Mouse (Mus musculus): ENCODE results near the gene Krt81. TPM values are rescaled to one million over a fixed set of nuclear protein-coding genes. Genes with fewer than 3 reads are reported as not detected.

Krt81 gene
- polyA plus RNA-seq, 1 experiment from 2014 or later = not detected

DNA sequence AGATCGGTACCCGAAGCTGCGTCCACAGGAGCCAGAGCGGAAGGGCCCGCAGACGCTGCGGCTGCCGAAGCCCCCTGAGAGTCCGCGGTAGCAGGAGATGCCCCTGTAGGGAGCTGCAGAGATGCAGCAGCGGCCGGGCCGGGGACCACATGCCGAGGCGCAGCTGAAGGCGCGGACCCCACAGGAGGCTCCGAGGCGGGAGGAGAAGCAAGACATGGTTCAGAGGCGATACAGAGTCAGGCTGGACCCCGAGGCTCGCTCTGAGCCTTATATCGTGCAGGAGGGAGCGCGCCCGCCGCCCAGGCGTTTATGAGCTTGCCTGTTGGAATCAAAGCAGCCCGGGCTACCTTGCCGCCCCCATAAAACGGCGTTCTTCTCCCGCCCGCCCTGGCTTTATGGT is 25.0 kb downstream of the Krt81 start, which contains the start of gene Krt87:
Gene Krt87, minus strand, starts transcription at position 250 of the 400 bp plus-strand sequence.
- H3K9me3 ChIP-seq (ENCODE audit: control insufficient read depth, low read length) = no peaks in the 10 kb centered on the region
- no peaks in the 10 kb centered on the region; the same call in 1 of the 2 replicates for H3K4me1 ChIP-seq (replicated peaks; ENCODE audit: control insufficient read depth, insufficient read depth, low read length)
- peaks cover 30% of the 10 kb centered on the region for H3K27me3 ChIP-seq (replicated peaks; ENCODE audit: control insufficient read depth, insufficient read depth, low read length)
- 3% methylated on average over 34 of the region's 34 CpGs for WGBS
- no peak within 1 kb of the TSS for H3K27ac ChIP-seq (ENCODE audit: low read depth)
- no peak within 1 kb of the TSS for H3K9ac ChIP-seq (ENCODE audit: low read length)
- ATAC-seq (replicated peaks; ENCODE audit: low FRiP score, low TSS enrichment, low read depth) (no peak), DNase-seq (ENCODE audit: low spot score) (no peak)
- H3K4me3 ChIP-seq (ENCODE audit: low read depth, low read length) = peak within 1 kb of the TSS; percentile 16
- H3K36me3 ChIP-seq (ENCODE audit: control insufficient read depth, insufficient read depth, low read length) = no peaks in the 10 kb centered on the region
- peak within 1 kb of the TSS; percentile 37 for H3K4me2 ChIP-seq (ENCODE audit: low read length)

DNA sequence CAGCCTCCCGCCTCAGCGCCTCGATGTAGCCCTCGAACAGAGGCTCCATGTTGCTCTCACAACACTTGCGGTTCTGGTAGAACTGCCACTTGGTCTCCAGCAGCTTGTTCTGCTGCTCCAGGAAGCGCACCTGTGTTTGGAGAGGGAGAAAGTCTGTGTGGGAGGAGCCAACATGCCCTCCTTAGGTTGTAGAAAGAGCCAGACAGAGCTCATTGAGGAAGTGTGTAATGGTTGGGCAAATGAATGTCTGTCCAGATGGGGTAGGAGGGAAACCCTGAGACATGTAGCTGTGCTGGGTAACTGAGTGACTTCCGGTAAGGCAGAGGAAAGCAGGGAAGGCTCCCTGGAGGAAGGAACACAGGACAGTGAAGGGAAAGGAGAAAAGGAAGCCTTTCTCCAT is 26.9 kb downstream of the Krt81 start:
- no peak for DNase-seq (ENCODE audit: low spot score)
- Histone ChIP-seq H3K36me3 (ENCODE audit: control insufficient read depth, insufficient read depth, low read length) (no peaks in the 10 kb centered on the region), H3K4me2 (ENCODE audit: low read length) (no peak overlapping the region), H3K9ac (ENCODE audit: low read length) (no peak overlapping the region), H3K9me3 (ENCODE audit: control insufficient read depth, low read length) (no peaks in the 10 kb centered on the region), H3K27me3 (replicated peaks; ENCODE audit: control insufficient read depth, insufficient read depth, low read length) (peaks cover 30% of the 10 kb centered on the region), H3K4me1 (replicated peaks; ENCODE audit: control insufficient read depth, insufficient read depth, low read length) (no peaks in the 10 kb centered on the region; the same call in 1 of the 2 replicates), H3K4me3 (ENCODE audit: low read depth, low read length) (no peak overlapping the region), H3K27ac (ENCODE audit: low read depth) (no peak overlapping the region)
- no peak for ATAC-seq (replicated peaks; ENCODE audit: low FRiP score, low TSS enrichment, low read depth)
- 88% methylated on average over 7 of the region's 7 CpGs for WGBS

DNA sequence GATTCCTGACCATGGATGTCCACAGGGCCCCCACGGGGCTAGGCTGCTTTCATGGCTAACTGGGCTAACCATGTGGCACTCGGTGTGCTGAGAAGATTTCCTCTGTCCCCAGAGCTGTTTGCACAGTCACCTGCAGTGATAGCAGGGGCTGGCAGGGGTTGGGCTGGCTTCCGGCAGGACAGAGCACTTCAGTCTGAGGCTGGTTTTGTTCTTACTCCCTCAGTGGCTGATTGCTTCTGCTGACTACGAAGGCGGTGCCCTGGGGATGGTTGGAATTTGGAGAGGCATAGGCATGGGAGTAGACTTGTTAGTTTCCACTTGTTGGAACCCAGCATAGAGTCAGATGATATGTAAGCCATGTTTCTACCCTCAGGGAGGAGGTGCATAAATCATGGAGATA is 38.6 kb downstream of the Krt81 start:
- H3K4me1 ChIP-seq (replicated peaks; ENCODE audit: control insufficient read depth, insufficient read depth, low read length) = 0 out of 2 replicates have a peak, but pooled peaks cover 4% of the 10 kb centered on the region
- no peaks in the 10 kb centered on the region for H3K9me3 ChIP-seq (ENCODE audit: control insufficient read depth, low read length)
- DNase-seq (ENCODE audit: low spot score) = no peak
- H3K9ac ChIP-seq (ENCODE audit: low read length) = no peak overlapping the region
- 26% methylated on average over 5 of the region's 5 CpGs for WGBS
- no peak overlapping the region for H3K4me2 ChIP-seq (ENCODE audit: low read length)
- no peak overlapping the region for H3K4me3 ChIP-seq (ENCODE audit: low read depth, low read length)
- no peak for ATAC-seq (replicated peaks; ENCODE audit: low FRiP score, low TSS enrichment, low read depth)
- H3K27ac ChIP-seq (ENCODE audit: low read depth) = no peak overlapping the region
- no peaks in the 10 kb centered on the region for H3K36me3 ChIP-seq (ENCODE audit: control insufficient read depth, insufficient read depth, low read length)
- no peaks in the 10 kb centered on the region for H3K27me3 ChIP-seq (replicated peaks; ENCODE audit: control insufficient read depth, insufficient read depth, low read length)

DNA sequence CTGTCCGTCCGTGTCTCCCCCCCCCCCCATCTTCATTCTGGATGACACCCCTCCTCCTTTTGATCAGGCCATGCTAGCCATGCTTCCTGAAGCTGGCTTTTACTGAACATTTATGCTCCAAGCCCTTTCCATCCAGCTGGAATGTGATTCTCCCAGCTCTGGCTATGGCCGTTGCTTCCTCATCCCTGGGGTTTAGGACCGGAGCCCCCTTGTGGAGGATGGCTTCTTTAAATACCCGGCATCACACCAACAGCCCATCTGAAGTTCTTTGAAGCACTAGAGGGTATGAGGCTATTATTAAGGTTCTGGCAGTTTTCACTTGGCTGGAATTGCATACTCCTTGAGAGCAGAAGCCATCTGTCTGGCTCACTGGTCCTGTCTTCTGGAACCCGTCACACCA is 42.6 kb downstream of the Krt81 start:
- 60% methylated on average over 6 of the region's 6 CpGs for WGBS
- Histone ChIP-seq H3K27me3 (replicated peaks; ENCODE audit: control insufficient read depth, insufficient read depth, low read length) (no peaks in the 10 kb centered on the region), H3K4me2 (ENCODE audit: low read length) (no peak overlapping the region), H3K9ac (ENCODE audit: low read length) (no peak overlapping the region), H3K4me3 (ENCODE audit: low read depth, low read length) (no peak overlapping the region), H3K9me3 (ENCODE audit: control insufficient read depth, low read length) (no peaks in the 10 kb centered on the region), H3K27ac (ENCODE audit: low read depth) (no peak overlapping the region), H3K4me1 (replicated peaks; ENCODE audit: control insufficient read depth, insufficient read depth, low read length) (0 out of 2 replicates have a peak, but pooled peaks cover 6% of the 10 kb centered on the region), H3K36me3 (ENCODE audit: control insufficient read depth, insufficient read depth, low read length) (no peaks in the 10 kb centered on the region)
- no peak for ATAC-seq (replicated peaks; ENCODE audit: low FRiP score, low TSS enrichment, low read depth)
- no peak for DNase-seq (ENCODE audit: low spot score)

DNA sequence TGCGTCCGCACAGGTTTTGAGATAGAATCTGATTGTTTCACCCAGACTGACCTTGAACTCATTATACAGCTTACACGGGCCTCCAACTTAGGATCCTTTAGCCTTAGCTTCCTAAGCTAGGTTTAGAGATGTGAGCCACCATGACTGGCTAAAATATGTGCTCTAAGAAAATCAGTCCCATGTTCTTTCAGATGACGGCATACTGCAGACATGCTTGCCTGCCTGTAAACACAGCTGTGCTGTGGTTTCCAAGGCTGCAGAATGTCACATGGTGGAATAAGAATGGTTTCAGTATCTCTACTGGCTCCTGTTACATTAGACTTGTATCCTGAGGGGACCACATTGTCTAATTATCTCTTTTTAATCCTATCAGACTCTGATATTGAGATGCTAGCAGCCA is 44.6 kb downstream of the Krt81 start:
- H3K27ac ChIP-seq (ENCODE audit: low read depth) = no peak overlapping the region
- no peaks in the 10 kb centered on the region for H3K9me3 ChIP-seq (ENCODE audit: control insufficient read depth, low read length)
- no peak overlapping the region for H3K4me2 ChIP-seq (ENCODE audit: low read length)
- H3K36me3 ChIP-seq (ENCODE audit: control insufficient read depth, insufficient read depth, low read length) = no peaks in the 10 kb centered on the region
- H3K4me1 ChIP-seq (replicated peaks; ENCODE audit: control insufficient read depth, insufficient read depth, low read length) = 0 out of 2 replicates have a peak, but pooled peaks cover 3% of the 10 kb centered on the region
- no peak for ATAC-seq (replicated peaks; ENCODE audit: low FRiP score, low TSS enrichment, low read depth)
- H3K27me3 ChIP-seq (replicated peaks; ENCODE audit: control insufficient read depth, insufficient read depth, low read length) = no peaks in the 10 kb centered on the region
- H3K4me3 ChIP-seq (ENCODE audit: low read depth, low read length) = no peak overlapping the region
- 77% methylated on average over 4 of the region's 4 CpGs for WGBS
- no peak overlapping the region for H3K9ac ChIP-seq (ENCODE audit: low read length)
- no peak for DNase-seq (ENCODE audit: low spot score)

- no peak overlapping the region for H3K4me2 ChIP-seq (ENCODE audit: low read length)
- no peak overlapping the region for H3K9ac ChIP-seq (ENCODE audit: low read length)
- no peak overlapping the region for H3K4me3 ChIP-seq (ENCODE audit: low read depth, low read length)
- 0 out of 2 replicates have a peak, but pooled peaks cover 5% of the 10 kb centered on the region for H3K4me1 ChIP-seq (replicated peaks; ENCODE audit: control insufficient read depth, insufficient read depth, low read length)
- H3K27me3 ChIP-seq (replicated peaks; ENCODE audit: control insufficient read depth, insufficient read depth, low read length) = peaks cover 8% of the 10 kb centered on the region; the same call in 1 of the 2 replicates
- no peaks in the 10 kb centered on the region for H3K9me3 ChIP-seq (ENCODE audit: control insufficient read depth, low read length)
- no peaks in the 10 kb centered on the region for H3K36me3 ChIP-seq (ENCODE audit: control insufficient read depth, insufficient read depth, low read length)
- ATAC-seq (replicated peaks; ENCODE audit: low FRiP score, low TSS enrichment, low read depth) (peak; percentile 61), DNase-seq (ENCODE audit: low spot score) (no peak)
- 40% methylated on average over 11 of the region's 11 CpGs for WGBS
- H3K27ac ChIP-seq (ENCODE audit: low read depth) = no peak overlapping the region
Observed at GRCm38 (mm10) chr15:101414807-101415565, 48.6 kb downstream of the Krt81 start.

- 36% methylated on average over 7 of the region's 7 CpGs for WGBS
- no peak for DNase-seq (ENCODE audit: low spot score)
- 0 out of 2 replicates have a peak, but pooled peaks cover 3% of the 10 kb centered on the region for H3K4me1 ChIP-seq (replicated peaks; ENCODE audit: control insufficient read depth, insufficient read depth, low read length)
- H3K27me3 ChIP-seq (replicated peaks; ENCODE audit: control insufficient read depth, insufficient read depth, low read length) = peaks cover 8% of the 10 kb centered on the region; the same call in 1 of the 2 replicates
- ATAC-seq (replicated peaks; ENCODE audit: low FRiP score, low TSS enrichment, low read depth) = no peak
- H3K9ac ChIP-seq (ENCODE audit: low read length) = no peak overlapping the region
- H3K27ac ChIP-seq (ENCODE audit: low read depth) = no peak overlapping the region
- H3K36me3 ChIP-seq (ENCODE audit: control insufficient read depth, insufficient read depth, low read length) = no peaks in the 10 kb centered on the region
- no peak overlapping the region; the same call in 1 of the 2 replicates for H3K4me2 ChIP-seq (ENCODE audit: low read length)
- no peak overlapping the region for H3K4me3 ChIP-seq (ENCODE audit: low read depth, low read length)
- no peaks in the 10 kb centered on the region for H3K9me3 ChIP-seq (ENCODE audit: control insufficient read depth, low read length)
Observed at GRCm38 (mm10) chr15:101413916-101414635, 49.5 kb downstream of the Krt81 start.

DNA sequence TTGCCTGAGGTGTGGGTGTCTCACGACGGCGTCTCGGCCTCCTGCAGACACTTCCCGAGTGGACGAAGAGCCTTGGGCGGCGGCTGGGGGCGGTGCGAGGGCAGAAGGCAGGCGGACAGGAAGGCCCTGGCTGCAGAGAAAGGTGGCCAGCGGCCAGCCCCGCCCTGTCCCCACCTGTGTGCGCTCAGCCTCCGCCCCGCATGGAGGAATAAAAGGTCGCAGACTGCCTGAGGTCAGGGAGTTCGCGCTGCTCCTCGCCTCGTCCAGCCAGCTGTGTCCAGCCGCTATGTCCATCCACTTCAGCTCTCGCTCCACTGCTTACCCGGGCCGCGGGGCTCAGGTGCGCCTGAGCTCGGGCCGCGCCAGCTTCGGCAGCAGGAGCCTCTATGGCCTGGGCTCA is 51.4 kb downstream of the Krt81 start:
- DNase-seq (ENCODE audit: low spot score) (peak; percentile 67), ATAC-seq (replicated peaks; ENCODE audit: low FRiP score, low TSS enrichment, low read depth) (no peak; the same call in 1 of the 2 replicates)
- peak overlapping the region; percentile 15 for H3K9ac ChIP-seq (ENCODE audit: low read length)
- H3K36me3 ChIP-seq (ENCODE audit: control insufficient read depth, insufficient read depth, low read length) = no peaks in the 10 kb centered on the region
- peak overlapping the region; percentile 44 for H3K4me2 ChIP-seq (ENCODE audit: low read length)
- H3K4me1 ChIP-seq (replicated peaks; ENCODE audit: control insufficient read depth, insufficient read depth, low read length) = 0 out of 2 replicates have a peak, but pooled peaks cover 2% of the 10 kb centered on the region
- H3K27me3 ChIP-seq (replicated peaks; ENCODE audit: control insufficient read depth, insufficient read depth, low read length) = peaks cover 8% of the 10 kb centered on the region; the same call in 1 of the 2 replicates
- peak overlapping the region; percentile 9 for H3K27ac ChIP-seq (ENCODE audit: low read depth)
- H3K4me3 ChIP-seq (ENCODE audit: low read depth, low read length) = peak overlapping the region; percentile 16
- no peaks in the 10 kb centered on the region for H3K9me3 ChIP-seq (ENCODE audit: control insufficient read depth, low read length)
- WGBS = 15% methylated on average over 31 of the region's 31 CpGs
